Mouse (Mus musculus) forebrain, embryonic 12.5 days (tissue): ENCODE data around the gene Sdhaf1. TPM values are rescaled to one million over a fixed set of nuclear protein-coding genes. Genes with fewer than 3 reads are reported as not detected.

Experiments
- ATAC-seq: fragments of 200-750 bp; cut with Nextera tagmentation; 2 replicates; pipeline ENCODE4 v1.8.0; 2017; ENCODE audit warnings: moderate TSS enrichment; ENCODE audit not compliant: low FRiP score
- H3K27ac ChIP-seq: fragments of 300-500 bp; sonication (generic); 2 replicates; pipeline ENCODE4 v1.5.1; 2016; ENCODE audit warnings: mild to moderate bottlenecking
- H3K27me3 ChIP-seq: fragments of 300-500 bp; sonication (generic); 2 replicates; pipeline ENCODE4 v1.6.1; 2016; ENCODE audit warnings: mild to moderate bottlenecking
- H3K36me3 ChIP-seq: fragments of 300-500 bp; sonication (generic); replicated peaks from 2 replicates; pipeline ENCODE4 v1.6.1; 2016; ENCODE audit warnings: mild to moderate bottlenecking
- H3K4me1 ChIP-seq: fragments of 300-500 bp; sonication (generic); 2 replicates; pipeline ENCODE4 v1.6.1; 2016
- H3K4me2 ChIP-seq: fragments of 300-500 bp; sonication (generic); 2 replicates; pipeline ENCODE4 v1.6.1; 2016; ENCODE audit warnings: mild to moderate bottlenecking, moderate library complexity
- H3K4me3 ChIP-seq: fragments of 300-500 bp; sonication (generic); replicated peaks from 2 replicates; pipeline ENCODE4 v1.5.1; 2016; ENCODE audit warnings: mild to moderate bottlenecking
- H3K9ac ChIP-seq: fragments of 300-500 bp; sonication (generic); 2 replicates; pipeline ENCODE4 v1.6.1; 2016; ENCODE audit warnings: mild to moderate bottlenecking
- H3K9me3 ChIP-seq: fragments of 300-500 bp; sonication (generic); 2 replicates; pipeline ENCODE4 v1.6.1; 2016
- WGBS: fragments of 180-500 bp; shearing (Covaris S2); methylation state at CpG from one replicate; pipeline ENCODE4 v1.1.7; 2016; 5-methylcytosine and 5-hydroxymethylcytosine counted together
- polyA plus RNA-seq: library from polyadenylated mRNA; unstranded; fragments of >200 nt; fragmentation: Nextera tagmentation; extraction: Ambion mirVana; gene quantifications from 2 replicates; pipeline ENCODE4 v1.2.1, GENCODE M21; 2016

Gene Sdhaf1
- polyA plus RNA-seq, 1 experiment from 2014 or later, result 23.8 TPM

- peaks cover 5% of the 10 kb centered on the region; the same call in 1 of the 2 replicates for H3K36me3 ChIP-seq
- WGBS, result 68% methylated on average over 6 of the region's 6 CpGs
- H3K27me3 ChIP-seq, result peaks cover 3% of the 10 kb centered on the region; the same call in 1 of the 2 replicates
- peaks cover 22% of the 10 kb centered on the region for H3K4me1 ChIP-seq
- no peak overlapping the region for H3K4me3 ChIP-seq
- no peak overlapping the region for H3K9ac ChIP-seq
- H3K9me3 ChIP-seq, result no peaks in the 10 kb centered on the region
- H3K4me2 ChIP-seq, result no peak overlapping the region
- ATAC-seq, result no peak
- no peak overlapping the region for H3K27ac ChIP-seq
Observed at GRCm38 (mm10) chr7:30288046-30288445, 35.6 kb downstream of the Sdhaf1 start.

GRCm38 (mm10) chr7:30286701-30287410, 36.8 kb downstream of the Sdhaf1 start:
- WGBS, result 68% methylated on average over 8 of the region's 8 CpGs
- H3K9me3 ChIP-seq, result no peaks in the 10 kb centered on the region

GRCm38 (mm10) chr7:30282740-30283139, 41.0 kb downstream of the Sdhaf1 start:
- H3K4me3 ChIP-seq, result no peak overlapping the region
- peaks cover 15% of the 10 kb centered on the region for H3K4me1 ChIP-seq
- H3K27ac ChIP-seq, result no peak overlapping the region
- H3K4me2 ChIP-seq, result no peak overlapping the region
- WGBS, result 86% methylated on average over 7 of the region's 7 CpGs
- H3K9ac ChIP-seq, result no peak overlapping the region
- no peak for ATAC-seq
- peaks cover 3% of the 10 kb centered on the region; the same call in 1 of the 2 replicates for H3K27me3 ChIP-seq
- no peaks in the 10 kb centered on the region for H3K9me3 ChIP-seq
- H3K36me3 ChIP-seq, result no peaks in the 10 kb centered on the region

More at GRCm38 (mm10) chr7:30286701-30287410, 36.8 kb downstream of the Sdhaf1 start:
- Histone ChIP-seq H3K4me2 (no peak overlapping the region), H3K4me3 (no peak overlapping the region), H3K27ac (no peak overlapping the region), H3K9ac (no peak overlapping the region), H3K4me1 (peaks cover 12% of the 10 kb centered on the region), H3K36me3 (no peaks in the 10 kb centered on the region), H3K27me3 (peaks cover 3% of the 10 kb centered on the region; the same call in 1 of the 2 replicates)
- ATAC-seq, result no peak

GRCm38 (mm10) chr7:30281522-30281921, 42.2 kb downstream of the Sdhaf1 start:
- H3K27ac ChIP-seq, result no peak overlapping the region
- no peaks in the 10 kb centered on the region for H3K27me3 ChIP-seq
- H3K4me2 ChIP-seq, result peak overlapping the region; percentile 69; the same call in 1 of the 2 replicates
- H3K9ac ChIP-seq, result no peak overlapping the region
- no peaks in the 10 kb centered on the region for H3K36me3 ChIP-seq
- 85% methylated on average over 4 of the region's 4 CpGs for WGBS
- no peak overlapping the region for H3K4me3 ChIP-seq
- ATAC-seq, result no peak
- H3K9me3 ChIP-seq, result no peaks in the 10 kb centered on the region
- peaks cover 15% of the 10 kb centered on the region for H3K4me1 ChIP-seq

- peak overlapping the region; percentile 96 for H3K27ac ChIP-seq
- peak overlapping the region; percentile 40; the same call in 1 of the 2 replicates for H3K9ac ChIP-seq
- H3K4me2 ChIP-seq, result peak overlapping the region; percentile 69
- WGBS, result 1% methylated on average over 20 of the region's 20 CpGs
- peak overlapping the region; percentile 68 for H3K4me3 ChIP-seq
- H3K9me3 ChIP-seq, result no peaks in the 10 kb centered on the region
- H3K27me3 ChIP-seq, result no peaks in the 10 kb centered on the region
- H3K4me1 ChIP-seq, result peaks cover 15% of the 10 kb centered on the region
- H3K36me3 ChIP-seq, result no peaks in the 10 kb centered on the region
- ATAC-seq, result peak; percentile 88
Observed at GRCm38 (mm10) chr7:30280670-30281138, 43.0 kb downstream of the Sdhaf1 start.

GRCm38 (mm10) chr7:30279951-30280669, 43.6 kb downstream of the Sdhaf1 start, which contains the start of the genes Thap8 and Wdr62:
Gene Thap8, plus strand, starts transcription at chr7:30280094.
Gene Wdr62, minus strand, starts transcription at chr7:30280419.
- Histone ChIP-seq H3K4me2 (peak within 1 kb of the TSS; percentile 69), H3K9ac (peak within 1 kb of the TSS; percentile 61), H3K4me3 (peak within 1 kb of the TSS; percentile 68), H3K9me3 (no peaks in the 10 kb centered on the region), H3K4me1 (peaks cover 15% of the 10 kb centered on the region), H3K36me3 (no peaks in the 10 kb centered on the region), H3K27ac (peak within 1 kb of the TSS; percentile 96), H3K27me3 (no peaks in the 10 kb centered on the region)
- peak; percentile 96 for ATAC-seq
- WGBS, result under 1% methylated on average over 49 of the region's 49 CpGs

GRCm38 (mm10) chr7:30279536-30279935, 44.2 kb downstream of the Sdhaf1 start:
- peak overlapping the region; percentile 68 for H3K4me3 ChIP-seq
- WGBS, result 0% methylated on average over 6 of the region's 6 CpGs
- H3K4me2 ChIP-seq, result peak overlapping the region; percentile 69
- H3K36me3 ChIP-seq, result no peaks in the 10 kb centered on the region
- H3K27ac ChIP-seq, result peak overlapping the region; percentile 96; the same call in 1 of the 2 replicates
- no peaks in the 10 kb centered on the region for H3K9me3 ChIP-seq
- no peak for ATAC-seq
- peaks cover 15% of the 10 kb centered on the region for H3K4me1 ChIP-seq
- peak overlapping the region; percentile 61 for H3K9ac ChIP-seq
- H3K27me3 ChIP-seq, result no peaks in the 10 kb centered on the region

- H3K4me1 ChIP-seq, result peaks cover 15% of the 10 kb centered on the region
- no peak for ATAC-seq
- no peaks in the 10 kb centered on the region for H3K36me3 ChIP-seq
- peak overlapping the region; percentile 68; the same call in 1 of the 2 replicates for H3K4me3 ChIP-seq
- no peak overlapping the region for H3K27ac ChIP-seq
- H3K27me3 ChIP-seq, result no peaks in the 10 kb centered on the region
- no peak overlapping the region for H3K9ac ChIP-seq
- WGBS, result 63% methylated on average over 2 of the region's 2 CpGs
- H3K4me2 ChIP-seq, result peak overlapping the region; percentile 69
- H3K9me3 ChIP-seq, result no peaks in the 10 kb centered on the region
Observed at GRCm38 (mm10) chr7:30278911-30279310, 44.8 kb downstream of the Sdhaf1 start.

GRCm38 (mm10) chr7:30274383-30274782, 49.3 kb downstream of the Sdhaf1 start:
- Histone ChIP-seq H3K4me1 (peaks cover 7% of the 10 kb centered on the region), H3K36me3 (peaks cover 21% of the 10 kb centered on the region), H3K4me2 (no peak overlapping the region), H3K9me3 (no peaks in the 10 kb centered on the region), H3K9ac (no peak overlapping the region), H3K27ac (no peak overlapping the region), H3K4me3 (no peak overlapping the region), H3K27me3 (no peaks in the 10 kb centered on the region)
- no peak for ATAC-seq
- 85% methylated on average over 6 of the region's 6 CpGs for WGBS

Other genes with a start within 250 kb of the Sdhaf1 start
- gene Gm26920, start 233.5 kb downstream of the Sdhaf1 start, polyA plus RNA-seq, result 2.7 and 6.9 TPM in 2 replicates
- gene Zfp566, start 233.4 kb downstream of the Sdhaf1 start, polyA plus RNA-seq, result 13.5 and 16.2 TPM in 2 replicates
- gene Zfp260, start 229.1 kb downstream of the Sdhaf1 start, polyA plus RNA-seq, result 129 TPM in 2 replicates
- 16.1 and 21.2 TPM in 2 replicates for gene Zfp382, start 202.0 kb downstream of the Sdhaf1 start, polyA plus RNA-seq
- 23.6 and 25.8 TPM in 2 replicates for gene Zfp146, start 154.1 kb downstream of the Sdhaf1 start, polyA plus RNA-seq
- 3.0 and 3.7 TPM in 2 replicates for gene Cox7a1, start 139.8 kb downstream of the Sdhaf1 start, polyA plus RNA-seq
- gene Capns1, start 125.1 kb downstream of the Sdhaf1 start, polyA plus RNA-seq, result 44.5 and 51.3 TPM in 2 replicates
- gene Polr2i, start 91.9 kb downstream of the Sdhaf1 start, polyA plus RNA-seq, result 164 TPM in 2 replicates
- gene Tbcb, start 91.6 kb downstream of the Sdhaf1 start, polyA plus RNA-seq, result 245 and 256 TPM in 2 replicates
- gene Ovol3, start 88.2 kb downstream of the Sdhaf1 start, polyA plus RNA-seq, result 0.28 TPM in 1 of 2 replicates, not detected in the other
- 0.51 and 0.68 TPM in 2 replicates for gene Thap8, start 43.8 kb downstream of the Sdhaf1 start, polyA plus RNA-seq
- 17.2 and 18.6 TPM in 2 replicates for gene Wdr62, start 43.5 kb downstream of the Sdhaf1 start, polyA plus RNA-seq
- 77.2 and 87.9 TPM in 2 replicates for gene Clip3, start 32.2 kb downstream of the Sdhaf1 start, polyA plus RNA-seq
- gene Alkbh6, start 15.2 kb downstream of the Sdhaf1 start, polyA plus RNA-seq, result 73.2 and 79.0 TPM in 2 replicates
- 21.8 and 23.5 TPM in 2 replicates for gene Syne4, start 9.1 kb downstream of the Sdhaf1 start, polyA plus RNA-seq
- gene E130208F15Rik, start 2.2 kb downstream of the Sdhaf1 start, polyA plus RNA-seq, result 2.0 TPM in 1 of 2 replicates, not detected in the other
- gene Lrfn3, start 38.9 kb upstream of the Sdhaf1 start, polyA plus RNA-seq, result 7.3 and 8.1 TPM in 2 replicates
- 11.3 and 11.7 TPM in 2 replicates for gene Tyrobp, start 89.9 kb upstream of the Sdhaf1 start, polyA plus RNA-seq
- gene Hcst, start 96.0 kb upstream of the Sdhaf1 start, polyA plus RNA-seq, result not detected in 2 replicates
- gene Nfkbid, start 97.8 kb upstream of the Sdhaf1 start, polyA plus RNA-seq, result 0.97 and 1.4 TPM in 2 replicates
- gene Aplp1, start 121.6 kb upstream of the Sdhaf1 start, polyA plus RNA-seq, result 214 and 237 TPM in 2 replicates
- 1.1 and 1.6 TPM in 2 replicates for gene Kirrel2, start 133.8 kb upstream of the Sdhaf1 start, polyA plus RNA-seq
- 0.09 and 0.35 TPM in 2 replicates for gene Nphs1, start 134.4 kb upstream of the Sdhaf1 start, polyA plus RNA-seq
- not detected in 2 replicates for gene Prodh2, start 169.7 kb upstream of the Sdhaf1 start, polyA plus RNA-seq
- gene Arhgap33, start 211.2 kb upstream of the Sdhaf1 start, polyA plus RNA-seq, result 89.4 and 98.9 TPM in 2 replicates
- 7.9 and 8.4 TPM in 2 replicates for gene Hspb6, start 228.3 kb upstream of the Sdhaf1 start, polyA plus RNA-seq
- 16.1 and 18.6 TPM in 2 replicates for gene Proser3, start 228.4 kb upstream of the Sdhaf1 start, polyA plus RNA-seq
- 51.7 and 63.1 TPM in 2 replicates for gene Lin37, start 235.9 kb upstream of the Sdhaf1 start, polyA plus RNA-seq
- 88.1 and 95.7 TPM in 2 replicates for gene U2af1l4, start 239.4 kb upstream of the Sdhaf1 start, polyA plus RNA-seq
- gene Gm49396, start 239.4 kb upstream of the Sdhaf1 start, polyA plus RNA-seq, result 24.0 and 24.9 TPM in 2 replicates
- 142 and 145 TPM in 2 replicates for gene Psenen, start 239.7 kb upstream of the Sdhaf1 start, polyA plus RNA-seq
- 3.4 and 5.6 TPM in 2 replicates for gene Igflr1, start 241.5 kb upstream of the Sdhaf1 start, polyA plus RNA-seq